Mouse (Mus musculus) gastrocnemius, postnatal 14 days (tissue): ENCODE results near the gene Pkmyt1. TPM values are rescaled to one million over a fixed set of nuclear protein-coding genes. Genes with fewer than 3 reads are reported as not detected.

Experiments used
- DNase-seq: peaks from one replicate; pipeline ENCODE4 v3.0.0; 2021; ENCODE audit warnings: mixed read lengths
- intact Hi-C: fragments of 180-260 bp; cut with DNase I; formaldehyde crosslinking; loops from one replicate; pipeline ENCODE4 v1.15.1; 2025; ENCODE audit warnings: low total_unique reads
- long read RNA-seq, 2 experiments: library from polyadenylated mRNA; stranded (forward); transcript quantifications; one replicate each; pipeline ENCODE4 v2.0.0; 2021
- total RNA-seq, 2 experiments: library from RNA; stranded (reverse); gene quantifications; 2 replicates each; pipeline ENCODE4 v1.2.3; 2021

The Pkmyt1 gene
- 1 to 10 TPM; 2.1 to 2.3 TPM for total RNA-seq
- long read RNA-seq, experiment 1, partial matches to known transcripts: 0 of 2 reads
- long read RNA-seq, experiment 1, other reads (novel, unspliced or antisense): 0 of 2 reads
- long read RNA-seq, experiment 2, partial matches to known transcripts: 0 of 1 reads
- long read RNA-seq, experiment 2, other reads (novel, unspliced or antisense): 0 of 1 reads

DNA sequence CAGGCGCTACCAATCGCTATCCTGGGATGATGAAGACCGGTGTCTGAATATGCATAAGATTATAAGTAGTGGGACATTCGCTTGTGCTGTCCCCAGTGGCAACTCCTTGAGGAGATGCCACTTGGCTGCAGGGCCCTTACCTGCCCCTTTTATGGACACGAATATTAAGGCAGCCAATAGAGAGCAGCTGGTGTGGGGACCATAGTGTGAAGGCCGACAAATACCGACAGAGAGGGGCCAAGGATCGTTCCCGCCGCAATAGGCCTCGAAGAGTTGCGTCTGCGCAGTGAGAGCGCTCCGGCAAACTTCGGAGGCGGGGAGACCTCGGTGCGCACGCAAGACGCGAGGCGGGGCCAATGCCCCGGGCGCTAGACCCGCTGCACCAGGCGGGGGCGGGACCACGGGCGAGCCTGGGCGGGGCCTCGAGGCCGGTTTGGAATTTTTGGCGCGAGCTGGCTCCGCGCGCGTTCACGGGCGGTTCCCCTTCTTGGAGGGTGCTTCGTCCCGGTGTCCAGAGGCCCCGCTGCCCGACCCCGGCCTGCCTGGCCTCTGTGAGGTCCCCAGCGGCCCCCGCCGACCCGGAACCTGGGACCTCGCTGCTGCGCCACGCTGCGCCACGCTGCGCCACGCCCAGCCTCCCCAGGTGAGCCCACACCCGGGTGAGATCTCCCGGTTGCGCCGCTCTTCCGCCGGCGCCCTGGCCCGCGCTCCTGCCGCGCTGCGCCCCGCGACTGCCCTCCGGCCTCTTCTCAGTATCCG, at the start of gene Pkmyt1:
Pkmyt1 (plus strand) TSS at position 338 of the 759 bp plus-strand sequence.
- intact Hi-C loops: no loop called here
- DNase-seq: peak; percentile 96

DNA sequence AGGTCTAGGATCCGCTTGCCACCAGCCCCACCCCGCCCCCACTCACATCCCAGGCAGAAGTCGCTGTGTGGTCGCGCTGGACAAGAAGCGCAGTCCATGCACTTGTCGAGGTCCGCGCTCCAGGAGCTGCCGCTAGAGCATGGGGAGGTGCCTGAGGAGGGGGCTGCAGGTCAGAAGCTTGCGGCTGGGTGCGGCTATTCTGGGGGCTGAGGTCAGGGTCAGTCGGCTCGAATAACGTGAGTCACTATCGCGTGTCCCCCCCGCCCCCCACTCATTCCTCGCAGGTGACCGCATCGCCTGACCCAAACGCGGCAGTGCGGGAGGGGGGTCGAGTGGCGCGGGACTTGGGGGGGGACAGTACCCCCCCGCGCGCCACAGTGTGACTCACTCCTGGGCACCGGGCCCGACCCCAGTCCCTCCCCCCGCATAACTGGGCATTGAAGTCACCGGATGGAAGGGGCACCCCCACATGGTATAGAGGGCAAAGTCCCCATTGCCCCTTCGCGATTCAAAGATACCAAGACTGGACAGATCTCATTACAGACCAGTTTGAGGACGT, 49.6 kb upstream of the Pkmyt1 start:
- DNase-seq: peak; percentile 69
- intact Hi-C loops: no loop called here

DNA sequence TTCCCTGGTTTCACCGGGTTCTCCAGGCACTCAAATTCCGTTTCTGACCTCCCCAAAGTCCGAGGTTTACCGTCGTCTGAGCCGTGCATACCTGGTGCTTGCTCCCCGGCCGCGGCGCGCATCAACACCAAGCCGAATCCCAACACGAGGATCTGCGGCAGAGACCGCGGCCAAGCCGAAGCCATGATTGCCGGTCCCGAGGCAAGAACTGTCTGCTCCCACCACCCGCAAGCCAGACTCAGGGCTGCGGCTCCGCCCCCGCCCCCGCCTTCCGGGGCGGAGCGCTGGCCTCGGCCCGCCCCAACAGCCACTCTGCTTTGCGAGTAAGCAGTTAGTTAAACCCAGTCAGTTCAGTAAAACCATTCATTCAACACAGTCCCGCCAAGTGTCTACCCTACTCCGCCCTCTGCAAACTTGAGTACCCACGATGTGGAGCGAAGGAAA, 48.9 kb upstream of the Pkmyt1 start, which contains the start of gene Tnfrsf12a:
Tnfrsf12a (minus strand) TSS at position 233 of the 444 bp plus-strand sequence.
- intact Hi-C loops: no loop called here
- DNase-seq: peak; percentile 83

- intact Hi-C loops: no loop called here
- DNase-seq: no peak
Observed at GRCm38 (mm10) chr17:23679127-23679835, 46.9 kb upstream of the Pkmyt1 start, which contains the start of gene Cldn6. Gene Cldn6, plus strand, starts transcription at chr17:23679249.

DNA sequence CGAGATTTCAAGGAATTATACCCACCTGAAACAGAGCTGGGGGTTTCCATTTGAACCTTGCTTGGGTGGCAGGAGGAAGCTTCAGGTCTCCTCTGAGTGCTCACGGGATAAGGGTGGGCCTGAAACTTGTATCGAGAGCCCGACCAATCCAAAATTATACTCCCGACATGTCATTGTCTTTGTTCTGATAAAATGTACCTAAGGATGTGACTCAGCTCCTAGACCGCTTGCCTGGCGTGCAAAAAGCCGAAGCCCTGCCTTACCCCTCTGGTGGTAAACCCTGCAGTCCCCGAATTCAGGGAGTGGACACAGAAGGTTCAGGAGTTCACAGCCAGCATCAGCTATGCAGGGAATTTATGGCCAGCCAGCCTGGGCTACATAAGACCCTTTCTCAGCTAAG, 45.8 kb upstream of the Pkmyt1 start:
- intact Hi-C loops: no loop called here
- no peak for DNase-seq

DNA sequence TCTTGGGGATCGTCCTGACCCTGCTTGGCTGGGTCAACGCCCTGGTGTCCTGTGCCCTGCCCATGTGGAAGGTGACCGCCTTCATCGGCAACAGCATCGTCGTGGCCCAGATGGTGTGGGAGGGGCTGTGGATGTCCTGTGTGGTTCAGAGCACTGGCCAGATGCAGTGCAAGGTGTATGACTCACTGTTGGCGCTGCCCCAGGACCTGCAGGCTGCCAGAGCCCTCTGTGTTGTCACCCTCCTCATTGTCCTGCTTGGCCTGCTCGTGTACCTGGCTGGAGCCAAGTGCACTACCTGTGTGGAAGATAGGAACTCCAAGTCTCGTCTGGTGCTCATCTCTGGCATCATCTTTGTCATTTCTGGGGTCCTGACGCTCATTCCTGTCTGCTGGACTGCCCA, 45.0 kb upstream of the Pkmyt1 start:
- intact Hi-C loops: no loop called here
- no peak for DNase-seq

- DNase-seq: no peak
- intact Hi-C loops: no loop called here
Observed at GRCm38 (mm10) chr17:23682092-23682491, 44.0 kb upstream of the Pkmyt1 start.

DNA sequence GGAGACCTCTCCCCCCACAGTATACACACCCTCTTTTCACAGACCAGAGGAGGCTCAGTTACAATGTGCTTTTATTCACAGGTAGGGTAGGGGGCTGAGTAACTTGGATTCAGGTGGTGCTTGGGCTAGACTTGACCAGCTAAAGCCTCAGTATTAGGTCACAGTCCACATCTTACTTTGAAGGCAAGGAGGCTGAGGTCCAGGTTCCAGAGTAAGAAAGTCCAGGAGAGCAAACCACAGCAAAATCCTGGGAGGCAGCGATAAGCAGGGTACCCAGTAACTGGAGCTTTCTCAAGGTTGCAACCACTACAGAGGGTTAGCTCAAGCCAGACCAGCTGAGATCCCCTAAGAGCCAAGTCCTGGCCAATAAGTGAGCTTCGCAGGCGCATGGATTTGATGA, 43.6 kb upstream of the Pkmyt1 start:
- intact Hi-C loops: no loop called here

DNA sequence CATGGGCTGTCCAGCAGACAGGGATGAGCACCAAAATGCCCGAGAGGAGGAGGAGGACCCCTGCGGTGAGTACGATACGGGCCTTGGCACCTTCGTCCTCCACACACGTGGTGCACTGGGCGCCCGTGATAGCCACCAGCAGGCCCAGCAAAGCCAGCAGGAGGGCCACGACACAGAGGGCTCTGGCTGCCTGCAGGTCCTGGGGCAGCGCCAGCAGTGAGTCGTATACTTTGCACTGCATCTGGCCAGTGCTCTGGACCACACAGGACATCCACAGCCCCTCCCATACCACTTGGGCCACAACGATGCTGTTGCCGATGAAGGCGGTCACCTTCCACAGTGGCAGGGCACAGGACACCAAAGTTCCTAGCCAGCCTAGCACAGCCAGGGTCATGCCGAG, 42.9 kb upstream of the Pkmyt1 start:
- intact Hi-C loops: no loop called here
- no peak for DNase-seq

More for the DNA sequence above, 43.6 kb upstream of the Pkmyt1 start:
- no peak for DNase-seq

- intact Hi-C loops: no loop called here
- DNase-seq: no peak
Observed at GRCm38 (mm10) chr17:23683856-23684672, 42.1 kb upstream of the Pkmyt1 start, which contains the start of gene Cldn9. Gene Cldn9, minus strand, starts transcription at chr17:23684026.

DNA sequence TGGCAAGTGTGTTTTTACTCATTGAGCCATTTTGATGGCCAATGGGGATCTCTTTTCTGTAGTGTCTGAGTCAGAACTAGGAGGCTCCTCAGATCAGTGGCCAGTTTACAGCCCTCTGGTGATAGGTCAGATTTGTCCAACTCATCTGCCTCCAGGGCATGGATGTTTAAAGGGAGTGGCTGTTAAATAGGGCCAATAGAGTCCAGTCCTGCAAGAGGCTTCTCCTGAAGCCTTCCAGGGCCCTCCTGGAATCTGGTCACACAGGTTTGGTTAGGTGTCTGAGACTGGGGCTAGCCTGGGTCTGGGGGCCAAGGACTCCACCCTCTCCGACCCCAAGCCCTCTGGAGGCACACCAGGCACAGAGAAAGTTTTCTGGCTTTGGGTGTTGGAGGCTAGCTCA, 31.6 kb upstream of the Pkmyt1 start:
- DNase-seq: no peak
- intact Hi-C loops: no loop called here

- DNase-seq: no peak
- intact Hi-C loops: no loop called here
Observed at GRCm38 (mm10) chr17:23695801-23696200, 30.3 kb upstream of the Pkmyt1 start.

GRCm38 (mm10) chr17:23699131-23700077, 26.7 kb upstream of the Pkmyt1 start:
- peak; percentile 64 for DNase-seq
- intact Hi-C loops: loop anchor here (5.0 kb wide), 1 partner anchor 37 kb away; the partner anchor contains the start of gene Bicdl2

DNA sequence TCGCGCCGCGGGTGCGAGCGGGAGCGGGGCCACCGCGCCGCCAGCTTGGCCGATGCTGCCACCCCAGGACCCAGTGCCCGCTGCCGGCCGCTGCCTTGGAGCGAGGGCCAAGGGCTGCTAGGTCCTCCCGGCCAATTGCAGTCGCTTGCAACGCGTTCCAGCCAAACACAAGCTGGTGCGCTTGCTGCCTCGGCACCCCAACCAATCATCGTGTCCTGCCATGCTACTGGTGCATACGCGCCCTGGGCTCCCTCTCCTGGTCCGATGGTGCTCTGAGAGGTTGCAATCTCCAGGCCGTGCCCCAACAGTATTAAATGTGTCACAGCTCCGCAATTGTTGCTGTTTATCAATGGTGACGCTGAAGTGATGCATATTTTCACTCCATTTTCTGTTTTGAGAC, 26.1 kb upstream of the Pkmyt1 start:
- intact Hi-C loops: loop anchor here (5.0 kb wide), 1 partner anchor 38 kb away; the partner anchor contains the start of gene Bicdl2

DNA sequence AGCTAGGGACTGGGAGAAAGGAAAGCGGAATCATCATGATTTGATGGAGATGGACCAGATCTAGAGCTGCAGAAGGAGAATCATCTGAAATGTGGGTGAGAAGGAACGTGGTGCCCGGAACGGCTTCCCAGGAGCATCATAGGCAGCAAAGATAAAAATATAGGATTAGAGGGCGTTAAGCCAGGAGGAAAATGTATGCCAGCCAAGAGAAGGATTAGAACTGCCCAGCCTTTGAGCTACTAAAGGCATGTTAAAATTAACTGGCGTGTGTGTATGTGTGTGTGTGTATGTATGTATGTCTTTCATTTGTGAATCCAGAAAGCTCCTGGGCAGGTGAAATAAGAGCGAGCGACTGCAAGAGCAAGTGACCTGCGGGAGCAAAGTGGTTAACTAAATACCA, 22.8 kb upstream of the Pkmyt1 start:
- no peak for DNase-seq

More for the DNA sequence above, 26.1 kb upstream of the Pkmyt1 start:
- DNase-seq: peak; percentile 91

DNA sequence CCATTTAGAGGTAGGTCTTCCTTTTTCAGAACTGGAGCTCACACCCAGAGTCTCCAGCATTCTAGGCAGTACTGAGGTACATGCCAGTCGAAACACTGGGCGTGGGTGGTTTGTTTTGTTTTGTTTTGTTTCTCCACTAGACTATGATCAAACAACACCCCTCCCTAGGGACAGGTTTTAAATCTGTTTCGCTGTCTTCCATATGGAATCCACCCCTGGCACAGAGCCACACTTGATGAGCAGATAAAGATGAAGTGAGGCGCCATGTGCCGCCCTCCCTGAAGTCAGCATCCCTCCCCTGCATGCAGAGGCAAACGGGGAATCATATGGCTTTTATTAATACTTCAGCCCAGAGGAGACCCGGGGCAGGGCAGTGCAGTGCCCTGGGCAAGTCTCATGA, 21.4 kb upstream of the Pkmyt1 start:
- intact Hi-C loops: loop anchor here (5.0 kb wide), 2 partner anchors 42 to 132 kb away; partner anchors contain the start of gene Bicdl2
- DNase-seq: no peak

More for the DNA sequence above, 22.8 kb upstream of the Pkmyt1 start:
- intact Hi-C loops: loop anchor here (5.0 kb wide), 1 partner anchor 41 kb away; the partner anchor contains the start of gene Bicdl2

DNA sequence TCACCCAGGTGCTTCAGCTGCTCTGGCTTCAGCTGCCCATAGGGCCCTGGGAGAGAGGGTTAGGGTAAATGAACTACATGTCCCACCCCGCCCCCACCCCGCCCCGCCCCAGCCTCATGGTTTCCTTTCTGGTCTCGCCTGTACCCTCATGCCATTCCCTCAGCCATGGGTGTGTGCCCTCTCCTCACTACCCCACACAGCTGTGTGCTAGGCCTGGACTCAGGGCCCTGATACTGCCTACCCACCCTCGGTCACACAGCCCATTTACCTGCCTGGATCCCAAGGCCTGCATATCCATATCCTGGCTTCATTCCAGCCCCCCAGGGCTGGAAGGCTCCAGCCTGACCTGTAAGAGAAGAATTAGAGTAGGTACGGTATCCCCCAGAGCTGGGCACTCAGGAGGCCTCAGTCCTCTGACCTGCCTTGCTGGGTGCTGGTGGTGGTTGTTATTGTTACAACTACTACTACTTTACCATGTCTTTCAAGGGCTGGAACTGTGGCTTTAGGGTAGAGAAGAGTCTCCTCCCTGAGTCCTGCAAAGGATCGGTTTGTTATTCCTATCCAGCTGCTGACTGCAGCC, 20.5 kb upstream of the Pkmyt1 start:
- DNase-seq: no peak
- intact Hi-C loops: loop anchor here (5.0 kb wide), 1 partner anchor 133 kb away; no protein-coding TSS in a partner anchor
